Mouse (Mus musculus) spleen, postnatal 36 days (tissue): ENCODE results near the gene Rab13.
"Not testable (repeated sequence)": the region's sequence is repeated elsewhere in the genome, so short reads cannot be mapped to it uniquely, and the experiment has no call there.

ENCODE experiments used
- DNase-seq, 2 experiments: peaks; one replicate each; pipeline ENCODE4 v3.0.0; 2022; ENCODE audit warnings: low spot score in 2 of 2, mixed read lengths in 1 of 2

Rab13 gene

GRCm38 (mm10) chr3:90224331-90224730 lies 10.8 kb downstream of the Rab13 start:
- DNase-seq: no peak

- peak in 1 of 2 experiments; percentile 60 for DNase-seq
Observed at GRCm38 (mm10) chr3:90231075-90231474, 17.6 kb downstream of the Rab13 start.

GRCm38 (mm10) chr3:90231507-90232333 lies 18.2 kb downstream of the Rab13 start, which contains the start of gene Jtb:
TSS of gene Jtb (plus strand) at chr3:90231597.
- DNase-seq: peak; percentile 94 to 95

- no peak for DNase-seq
Observed at GRCm38 (mm10) chr3:90241251-90241650, 27.8 kb downstream of the Rab13 start.

- DNase-seq: no peak
Observed at GRCm38 (mm10) chr3:90241669-90242358, 28.3 kb downstream of the Rab13 start.

GRCm38 (mm10) chr3:90242984-90243775 lies 29.7 kb downstream of the Rab13 start, which contains the start of gene Creb3l4:
TSS of gene Creb3l4 (minus strand) at chr3:90243512.
- no peak for DNase-seq

- no peak for DNase-seq
Observed at GRCm38 (mm10) chr3:90245406-90245805, 31.9 kb downstream of the Rab13 start.

- DNase-seq: peak in 1 of 2 experiments; percentile 27
Observed at GRCm38 (mm10) chr3:90247630-90247959, 34.1 kb downstream of the Rab13 start.

GRCm38 (mm10) chr3:90247960-90248745 lies 34.7 kb downstream of the Rab13 start, which contains the start of gene Slc39a1:
TSS of gene Slc39a1 (plus strand) at chr3:90248172.
- peak; percentile 91 to 92 for DNase-seq

GRCm38 (mm10) chr3:90248746-90249100 lies 35.2 kb downstream of the Rab13 start:
- DNase-seq: peak in 1 of 2 experiments; percentile 31

- DNase-seq: no peak
Observed at GRCm38 (mm10) chr3:90250791-90251190, 37.3 kb downstream of the Rab13 start.

GRCm38 (mm10) chr3:90251731-90252226 lies 38.3 kb downstream of the Rab13 start:
- DNase-seq: not testable (repeated sequence)

GRCm38 (mm10) chr3:90252659-90253058 lies 39.2 kb downstream of the Rab13 start:
- not testable (repeated sequence) for DNase-seq

GRCm38 (mm10) chr3:90253174-90253573 lies 39.7 kb downstream of the Rab13 start:
- DNase-seq: not testable (repeated sequence)

- DNase-seq: peak; percentile 97
Observed at GRCm38 (mm10) chr3:90253653-90254418, 40.3 kb downstream of the Rab13 start, which contains the start of gene Crtc2. TSS of gene Crtc2 (plus strand) at chr3:90254163.

GRCm38 (mm10) chr3:90254419-90255193 lies 41.1 kb downstream of the Rab13 start:
- DNase-seq: peak in 1 of 2 experiments; percentile 40

GRCm38 (mm10) chr3:90255194-90255565 lies 41.7 kb downstream of the Rab13 start:
- no peak for DNase-seq

GRCm38 (mm10) chr3:90255784-90256353 lies 42.4 kb downstream of the Rab13 start:
- no peak for DNase-seq
